Mouse (Mus musculus) CH12.LX (cell line): ENCODE data around the gene Ovca2. TPM values are rescaled to one million over a fixed set of nuclear protein-coding genes. Genes with fewer than 3 reads are reported as not detected.

Source experiments
- DNase-seq: peaks from one replicate; pipeline ENCODE4 v3.0.0-alpha.2; 2013; ENCODE audit errors: extremely low read depth
- H3K27ac ChIP-seq: 2 replicates; pipeline ENCODE4 v1.5.1; 2012; ENCODE audit warnings: low read depth, mild to moderate bottlenecking, control low read depth, moderate library complexity; ENCODE audit not compliant: insufficient read depth
- H3K27me3 ChIP-seq: replicated peaks from 2 replicates; pipeline ENCODE3; 2012; ENCODE audit warnings: inconsistent platforms
- H3K36me3 ChIP-seq, 2 experiments: replicated peaks in 1 of 2; 2 replicates each; pipeline versions ENCODE3 to v1.6.1; 2012; ENCODE audit warnings: inconsistent platforms in 1 of 2, low read length in 1 of 2, mild to moderate bottlenecking in 1 of 2, mixed read lengths in 1 of 2, moderate library complexity in 1 of 2; ENCODE audit not compliant: control insufficient read depth in 1 of 2, insufficient read depth in 1 of 2
- H3K4me1 ChIP-seq, 2 experiments: 2 replicates each; pipeline ENCODE4 v1.6.1; 2012; ENCODE audit warnings: inconsistent platforms in 1 of 2, moderate library complexity in 1 of 2; ENCODE audit not compliant: insufficient read depth in 2 of 2, control insufficient read depth in 1 of 2
- H3K4me2 ChIP-seq: 2 replicates; pipeline ENCODE4 v1.6.1; 2012; ENCODE audit warnings: low read depth, mild to moderate bottlenecking, control low read depth; ENCODE audit not compliant: poor library complexity, insufficient read depth, severe bottlenecking
- H3K4me3 ChIP-seq, 3 experiments: fragments of 150-350 bp in 1 of 3; sonication (generic) in 1 of 3; replicated peaks in 1 of 3; 2 replicates each; pipeline versions ENCODE3 to v1.5.1; 2011 to 2012; ENCODE audit warnings: low read depth in 2 of 3, low read length in 2 of 3, mild to moderate bottlenecking in 2 of 3, moderate library complexity in 2 of 3, control low read depth in 1 of 3, improper control_type of control experiment in 1 of 3, inconsistent platforms in 1 of 3, mixed read lengths in 1 of 3; ENCODE audit not compliant: poor library complexity in 1 of 3
- H3K79me2 ChIP-seq: replicated peaks from 2 replicates; pipeline ENCODE4 v1.6.1; 2012; ENCODE audit warnings: mild to moderate bottlenecking, moderate library complexity; ENCODE audit not compliant: control insufficient read depth, poor library complexity, insufficient read depth, severe bottlenecking; ENCODE audit errors: extremely low read depth
- H3K9ac ChIP-seq: 2 replicates; pipeline ENCODE4 v1.6.1; 2012; ENCODE audit warnings: low read depth, mild to moderate bottlenecking, control low read depth, moderate library complexity; ENCODE audit not compliant: insufficient read depth
- H3K9me3 ChIP-seq: replicated peaks from 2 replicates; pipeline ENCODE3; 2012; ENCODE audit warnings: low read length, inconsistent platforms, mixed read lengths
- BHLHE40 ChIP-seq: IDR thresholded peaks from 2 replicates; pipeline ENCODE4 v1.6.1; 2011; ENCODE audit warnings: mild to moderate bottlenecking, low read depth, low read length, improper control_type of control experiment
- CHD1 ChIP-seq: IDR thresholded peaks from 2 replicates; pipeline ENCODE4 v1.6.1; 2012; ENCODE audit warnings: low read depth, low read length, improper control_type of control experiment, inconsistent platforms
- CHD2 ChIP-seq: IDR thresholded peaks from 2 replicates; pipeline ENCODE4 v1.6.1; 2011; ENCODE audit warnings: low read length, improper control_type of control experiment
- E2F4 ChIP-seq: IDR thresholded peaks from 2 replicates; pipeline ENCODE4 v1.6.1; 2011; ENCODE audit warnings: low read depth, low read length, improper control_type of control experiment; ENCODE audit not compliant: insufficient replicate concordance
- ELF1 ChIP-seq: IDR thresholded peaks from 2 replicates; pipeline ENCODE4 v1.6.1; 2014; ENCODE audit warnings: low read depth, mild to moderate bottlenecking, inconsistent platforms, low read length, improper control_type of control experiment
- EP300 ChIP-seq: IDR thresholded peaks from 2 replicates; pipeline ENCODE4 v1.6.1; 2011; ENCODE audit warnings: low read length, improper control_type of control experiment
- ETS1 ChIP-seq: conservative IDR thresholded peaks from 2 replicates; pipeline ENCODE4 v1.6.1; 2012; ENCODE audit warnings: low read depth, mild to moderate bottlenecking, inconsistent platforms, low read length, improper control_type of control experiment, moderate library complexity
- GABPA ChIP-seq: IDR thresholded peaks from 2 replicates; pipeline ENCODE4 v1.6.1; 2012; ENCODE audit warnings: low read depth, low read length, improper control_type of control experiment, inconsistent platforms; ENCODE audit not compliant: insufficient replicate concordance
- HCFC1 ChIP-seq: IDR thresholded peaks from 2 replicates; pipeline ENCODE4 v1.6.1; 2012; ENCODE audit warnings: low read depth, mild to moderate bottlenecking, inconsistent platforms, low read length, improper control_type of control experiment
- IRF4 ChIP-seq: IDR thresholded peaks from 2 replicates; pipeline ENCODE4 v1.6.1; 2014; ENCODE audit warnings: low read depth, mild to moderate bottlenecking, inconsistent platforms, low read length, improper control_type of control experiment
- JUND ChIP-seq: conservative IDR thresholded peaks from 2 replicates; pipeline ENCODE4 v1.6.1; 2011; ENCODE audit warnings: low read depth, low read length, improper control_type of control experiment
- MAFK ChIP-seq: IDR thresholded peaks from 2 replicates; pipeline ENCODE4 v1.6.1; 2011; ENCODE audit warnings: low read length, improper control_type of control experiment; ENCODE audit not compliant: insufficient replicate concordance
- MAX ChIP-seq: IDR thresholded peaks from 2 replicates; pipeline ENCODE4 v1.6.1; 2011; ENCODE audit warnings: low read length, improper control_type of control experiment
- MAZ ChIP-seq: IDR thresholded peaks from 2 replicates; pipeline ENCODE4 v1.6.1; 2012; ENCODE audit warnings: low read depth, mild to moderate bottlenecking, inconsistent platforms, low read length, improper control_type of control experiment, moderate library complexity
- MEF2A ChIP-seq: IDR thresholded peaks from 2 replicates; pipeline ENCODE4 v1.6.1; 2014; ENCODE audit warnings: low read depth, mild to moderate bottlenecking, inconsistent platforms, low read length, improper control_type of control experiment, borderline replicate concordance
- MXI1 ChIP-seq: IDR thresholded peaks from 2 replicates; pipeline ENCODE4 v1.6.1; 2011; ENCODE audit warnings: mild to moderate bottlenecking, low read depth, low read length, improper control_type of control experiment
- MYC ChIP-seq: IDR thresholded peaks from 2 replicates; pipeline ENCODE4 v1.6.1; 2011; ENCODE audit warnings: low read depth, mild to moderate bottlenecking, improper control_type of control experiment, low read length
- NELFE ChIP-seq: IDR thresholded peaks from 2 replicates; pipeline ENCODE4 v1.6.1; 2011; ENCODE audit warnings: low read depth, low read length, improper control_type of control experiment
- NRF1 ChIP-seq: IDR thresholded peaks from 2 replicates; pipeline ENCODE4 v1.6.1; 2014; ENCODE audit warnings: low read depth, mild to moderate bottlenecking, inconsistent platforms, low read length, improper control_type of control experiment, moderate library complexity
- RCOR1 ChIP-seq: conservative IDR thresholded peaks from 2 replicates; pipeline ENCODE4 v1.6.1; 2012; ENCODE audit warnings: low read depth, mild to moderate bottlenecking, inconsistent platforms, low read length, improper control_type of control experiment
- SIN3A ChIP-seq: IDR thresholded peaks from 2 replicates; pipeline ENCODE4 v1.6.1; 2012; ENCODE audit warnings: low read length, improper control_type of control experiment, inconsistent platforms
- SMC3 ChIP-seq: IDR thresholded peaks from 2 replicates; pipeline ENCODE4 v1.6.1; 2011; ENCODE audit warnings: low read depth, low read length, improper control_type of control experiment
- TCF12 ChIP-seq: IDR thresholded peaks from 2 replicates; pipeline ENCODE4 v1.6.1; 2014; ENCODE audit warnings: low read depth, mild to moderate bottlenecking, inconsistent platforms, low read length, improper control_type of control experiment
- UBTF ChIP-seq: IDR thresholded peaks from 2 replicates; pipeline ENCODE4 v1.6.1; 2012; ENCODE audit warnings: low read depth, mild to moderate bottlenecking, inconsistent platforms, low read length, improper control_type of control experiment, moderate library complexity
- USF1 ChIP-seq: IDR thresholded peaks from 2 replicates; pipeline ENCODE4 v1.6.1; 2014; ENCODE audit warnings: low read depth, mild to moderate bottlenecking, inconsistent platforms, low read length, improper control_type of control experiment
- ZC3H11A ChIP-seq: IDR thresholded peaks from 2 replicates; pipeline ENCODE4 v1.6.1; 2012; ENCODE audit warnings: low read depth, mild to moderate bottlenecking, inconsistent platforms, low read length, improper control_type of control experiment
- ZKSCAN1 ChIP-seq: IDR thresholded peaks from 2 replicates; pipeline ENCODE4 v1.6.1; 2012; ENCODE audit warnings: low read depth, inconsistent platforms, low read length, improper control_type of control experiment, borderline replicate concordance
- ZNF384 ChIP-seq: IDR thresholded peaks from 2 replicates; pipeline ENCODE4 v1.6.1; 2012; ENCODE audit warnings: low read depth, low read length, improper control_type of control experiment, inconsistent platforms
- dilution Hi-C: fragments of 300-500 bp; cut with MboI; formaldehyde crosslinking; loops from 2 replicates; pipeline ENCODE4 v1.14.3; 2020; ENCODE audit warnings: low sequenced_read_pairs; ENCODE audit not compliant: extremely low pct_unique_long_range_greater_than_20kb, extremely low pct_ligation_motif_present
- in situ Hi-C: fragments of 300-500 bp; cut with MboI; formaldehyde crosslinking; loops from 3 replicates; pipeline ENCODE4 v1.14.3; 2019; ENCODE audit warnings: low sequenced_read_pairs, low pct_ligation_motif_present, low pct_unique_long_range_greater_than_20kb, mixed read lengths
- polyA plus RNA-seq: library from polyadenylated mRNA; unstranded; fragments of >175 nt; gene quantifications from 2 replicates; pipeline ENCODE4 v1.2.1, GENCODE M21; 2012; ENCODE audit warnings: low read depth; ENCODE audit not compliant: insufficient read length
- total RNA-seq, 2 experiments: library from RNA; depleted of rRNA; stranded (reverse); fragments of 300-350 nt in 1 of 2; fragments of >200 nt in 1 of 2; gene quantifications; 2 replicates each; pipeline ENCODE4 v1.2.3; 2012 to 2014

Gene Ovca2
- total and polyA plus RNA-seq, 3 experiments, result 20.7 to 86.9 (median 32.1) TPM

DNA sequence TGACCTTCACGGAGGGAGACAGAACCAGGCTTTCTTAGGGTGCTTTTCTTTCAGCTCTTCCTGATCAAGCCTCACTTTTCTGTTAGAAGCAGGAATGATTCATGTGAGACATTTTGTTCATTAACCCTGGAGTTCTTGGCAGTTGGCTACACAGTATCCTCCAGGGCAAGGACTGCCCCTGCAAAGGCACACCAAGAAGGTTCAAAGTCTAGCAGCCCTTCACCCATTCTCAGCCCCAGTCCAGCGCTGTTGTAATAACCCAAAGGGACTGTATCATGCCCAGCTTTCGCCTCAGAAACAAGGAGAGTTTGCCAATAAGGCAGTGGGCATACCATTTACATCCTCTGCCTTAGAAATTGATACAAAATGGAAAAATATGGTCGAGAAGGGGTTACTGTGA, 43.3 kb downstream of the Ovca2 start:
- H3K9me3 ChIP-seq, result no peaks in the 10 kb centered on the region
- no peak for DNase-seq
- no peak overlapping the region for H3K27ac ChIP-seq
- in situ Hi-C loops (no loop called here), dilution Hi-C loops (no loop called here)
- H3K4me1 ChIP-seq, result peaks cover 34 to 58% of the 10 kb centered on the region in 2 experiments
- no peak for TF ChIP-seq MEF2A
- TF ChIP-seq USF1, result no peak
- TF ChIP-seq RCOR1, result no peak
- TF ChIP-seq EP300, result no peak
- no peak for TF ChIP-seq ZNF384
- TF ChIP-seq CHD1, result no peak
- no peak for TF ChIP-seq NELFE
- TF ChIP-seq MAFK, result no peak
- TF ChIP-seq MYC, result no peak
- H3K36me3 ChIP-seq, result peaks cover 2 to 49% of the 10 kb centered on the region in 2 experiments
- H3K79me2 ChIP-seq, result no peaks in the 10 kb centered on the region
- no peaks in the 10 kb centered on the region for H3K27me3 ChIP-seq
- peak overlapping the region; percentile 42; the same call in 1 of the 2 replicates for H3K4me2 ChIP-seq
- H3K4me3 ChIP-seq, result no peak overlapping the region
- no peak overlapping the region for H3K9ac ChIP-seq

DNA sequence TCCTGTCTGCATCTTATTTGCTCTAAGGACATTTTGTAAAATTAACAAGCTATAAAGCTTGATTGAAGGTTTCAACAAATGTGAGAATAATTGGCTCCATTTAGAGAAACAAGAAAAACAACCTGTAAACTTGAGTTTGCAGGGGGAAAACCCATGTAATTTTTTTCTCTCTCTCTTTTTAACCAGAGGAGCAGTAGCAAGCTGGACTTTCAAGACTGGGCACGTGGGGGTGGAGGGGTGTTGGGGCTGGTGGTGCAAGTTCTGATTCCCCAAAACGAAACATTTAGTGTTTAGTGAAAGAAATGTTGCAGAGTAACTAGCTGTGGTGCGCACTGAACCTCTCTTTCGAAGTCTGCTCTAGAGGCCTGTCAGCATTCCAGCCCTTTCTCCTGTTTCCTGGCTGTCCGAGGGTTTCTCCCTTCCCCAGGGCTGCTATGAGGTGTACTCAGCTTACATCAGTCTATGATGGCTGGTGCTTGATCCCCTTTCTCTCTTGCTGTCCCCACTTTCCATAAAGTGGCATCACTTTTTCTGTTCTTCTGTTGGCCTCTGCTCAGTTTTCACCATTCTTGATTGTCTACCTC, 44.1 kb downstream of the Ovca2 start:
- in situ Hi-C loops (no loop called here), dilution Hi-C loops (no loop called here)
- Histone ChIP-seq H3K4me3 (no peak overlapping the region), H3K9ac (0 out of 2 replicates have a peak overlapping the region, but pooled peaks have one; percentile 3), H3K27ac (peak overlapping the region; percentile 46; the same call in 1 of the 2 replicates), H3K36me3 (peaks cover 2 to 43% of the 10 kb centered on the region in 2 experiments), H3K4me2 (peak overlapping the region; percentile 42), H3K27me3 (no peaks in the 10 kb centered on the region), H3K9me3 (no peaks in the 10 kb centered on the region), H3K79me2 (no peaks in the 10 kb centered on the region), H3K4me1 (peaks cover 34 to 55% of the 10 kb centered on the region in 2 experiments)
- no peak for DNase-seq
- TF ChIP-seq USF1, result peak; percentile 53
- TF ChIP-seq HCFC1, result no peak
- peak; percentile 94 for TF ChIP-seq BHLHE40
- TF ChIP-seq MAFK, result no peak
- TF ChIP-seq IRF4, result peak; percentile 65; the same call in 1 of the 2 replicates
- peak; percentile 83; the same call in 1 of the 2 replicates for TF ChIP-seq MYC
- TF ChIP-seq ZKSCAN1, result no peak
- TF ChIP-seq ZNF384, result peak; percentile 90
- peak; percentile 38; the same call in 1 of the 2 replicates for TF ChIP-seq ETS1
- no peak for TF ChIP-seq ZC3H11A
- TF ChIP-seq NRF1, result 0 out of 2 replicates have a peak, but pooled peaks have one; percentile 21
- no peak for TF ChIP-seq GABPA
- peak; percentile 39; the same call in 1 of the 2 replicates for TF ChIP-seq MAX
- TF ChIP-seq MXI1, result 0 out of 2 replicates have a peak, but pooled peaks have one; percentile 60
- TF ChIP-seq MAZ, result peak; percentile 26; the same call in 1 of the 2 replicates
- TF ChIP-seq E2F4, result no peak
- TF ChIP-seq TCF12, result peak; percentile 41; the same call in 1 of the 2 replicates
- no peak for TF ChIP-seq UBTF
- peak; percentile 15; the same call in 1 of the 2 replicates for TF ChIP-seq JUND
- TF ChIP-seq MEF2A, result no peak
- TF ChIP-seq EP300, result no peak; the same call in none of the 2 replicates
- TF ChIP-seq CHD2, result peak; percentile 71; the same call in 1 of the 2 replicates
- TF ChIP-seq SMC3, result no peak
- TF ChIP-seq ELF1, result peak; percentile 32; the same call in 1 of the 2 replicates
- TF ChIP-seq SIN3A, result peak; percentile 54
- 0 out of 2 replicates have a peak, but pooled peaks have one; percentile 29 for TF ChIP-seq RCOR1
